Mouse (Mus musculus): ENCODE results near the gene Nudt8.
A peak's percentile ranks its signal among the peaks of the same experiment; 100 is the strongest.

DNA sequence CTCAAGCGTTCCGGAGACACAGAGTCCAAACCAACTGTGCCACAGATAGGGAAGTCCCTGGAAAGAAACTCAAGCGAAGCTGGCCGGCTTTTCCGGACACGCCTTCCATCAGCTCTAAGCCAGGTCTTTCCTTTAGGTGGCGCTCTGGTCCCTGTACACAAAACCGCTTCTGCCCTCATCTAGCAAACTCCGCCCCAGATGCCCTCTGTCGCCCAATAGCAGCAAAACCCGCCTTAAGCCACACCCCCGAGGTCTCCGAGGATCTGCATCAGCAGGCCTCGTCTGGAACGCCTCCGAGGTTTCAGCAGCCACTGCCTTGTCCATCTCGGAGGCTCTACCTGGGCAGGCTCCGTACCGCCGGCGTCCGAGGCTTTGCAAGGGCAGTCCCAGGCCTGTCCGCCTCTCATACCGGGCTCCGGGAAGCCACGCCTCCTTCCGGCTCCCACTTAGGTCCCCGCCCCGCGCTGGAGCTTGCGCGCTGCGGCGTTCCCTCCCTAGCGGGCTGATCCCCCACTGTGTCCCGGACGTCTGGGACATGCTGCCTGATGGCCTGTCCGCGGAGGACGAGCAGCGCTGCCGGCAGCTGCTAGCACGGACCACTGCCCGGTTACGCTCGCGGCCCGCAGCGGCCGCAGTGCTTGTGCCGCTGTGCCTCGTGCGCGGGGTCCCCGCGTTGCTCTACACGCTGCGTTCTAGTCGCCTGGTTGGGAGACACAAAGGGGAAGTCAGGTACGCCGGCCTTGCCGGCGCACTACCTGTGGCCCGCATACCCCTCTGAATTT lies at the start of gene Nudt8, which contains the start of gene Gm49405:
- TF ChIP-seq E2F4 (IDR thresholded peaks at IDR 0.05; ENCODE audit: insufficient read depth) (no peak), POLR2AphosphoS2 (IDR thresholded peaks at IDR 0.05; ENCODE audit: insufficient read length, low read depth) (peak; percentile 96), POLR2A (IDR thresholded peaks at IDR 0.05; ENCODE audit: insufficient read length, low read depth) (peak; percentile 99), USF1 (IDR thresholded peaks at IDR 0.05; ENCODE audit: low read depth) (no peak), SRF (IDR thresholded peaks at IDR 0.05; ENCODE audit: control insufficient read depth, insufficient read length, low read depth) (no peak), CEBPB (IDR thresholded peaks at IDR 0.05; ENCODE audit: insufficient read depth, poor library complexity, severe bottlenecking) (no peak)
